ENCODE assay signal across 28 mouse cellular contexts in genomic region chr9:96603416-96603815, GRCm38 (mm10). TPM values are rescaled to one million over a fixed set of nuclear protein-coding genes. Genes with fewer than 3 reads are reported as not detected.
A peak's percentile ranks its signal among the peaks of the same experiment; 100 is the strongest.
DNase-seq lines count a peak whose midpoint lies in the region; TF ChIP-seq lines count a peak whose summit lies in the region.
"Had no signal": no experiment of that assay in that cellular context is flagged by ENCODE, and none has a peak within 500 bp of the region (broad histone marks: within the 10 kb centered on the region; RNA-seq: fewer than 3 reads in every experiment).

No protein-coding gene starts in this region.

- H3K79me2 ChIP-seq in CH12.LX (replicated peaks; ENCODE audit: control insufficient read depth, extremely low read depth, insufficient read depth, poor library complexity, severe bottlenecking): no peaks in the 10 kb centered on the region

- no peak for TF ChIP-seq CTCF in CH12.LX (conservative IDR thresholded peaks at IDR 0.05 in 1 of 2, IDR thresholded peaks at IDR 0.05 in 1 of 2; ENCODE audit: low read depth in 2 of 2, low read length in 2 of 2)

- peaks cover 16% of the 10 kb centered on the region for H3K9me3 ChIP-seq in CH12.LX (replicated peaks; ENCODE audit: low read length)
- H3K9me3 ChIP-seq: heart, embryonic 10.5 days had no signal

- no peak overlapping the region for H3K9ac ChIP-seq in CH12.LX (ENCODE audit: insufficient read depth, low read depth)
- H3K9ac ChIP-seq: embryonic facial prominence, embryonic 13.5 days; forebrain, embryonic 12.5 days; forebrain, embryonic 15.5 days; heart, embryonic 13.5 days; hindbrain, embryonic 14.5 days had no signal

- no peak for TF ChIP-seq EP300 in CH12.LX (IDR thresholded peaks at IDR 0.05; ENCODE audit: low read length)

- peaks cover 11 to 30% of the 10 kb centered on the region in 2 experiments for H3K36me3 ChIP-seq in CH12.LX (replicated peaks in 1 of 2; ENCODE audit: control insufficient read depth in 1 of 2, insufficient read depth in 1 of 2, low read length in 1 of 2)

- no peak for TF ChIP-seq POLR2A in CH12.LX (IDR thresholded peaks at IDR 0.05; ENCODE audit: low read depth, low read length)

- no peak overlapping the region for H3K4me2 ChIP-seq in CH12.LX (ENCODE audit: insufficient read depth, low read depth, poor library complexity, severe bottlenecking)
- H3K4me2 ChIP-seq: embryonic facial prominence, embryonic 13.5 days; forebrain, embryonic 12.5 days; forebrain, embryonic 15.5 days; heart, embryonic 13.5 days; hindbrain, embryonic 14.5 days had no signal

- TF ChIP-seq RAD21 in CH12.LX (IDR thresholded peaks at IDR 0.05; ENCODE audit: low read depth, low read length): no peak

- H3K4me3 ChIP-seq in CH12.LX (replicated peaks in 1 of 3; ENCODE audit: low read depth in 2 of 3, low read length in 2 of 3, poor library complexity in 1 of 3): no peak overlapping the region
- H3K4me3 ChIP-seq: embryonic facial prominence, embryonic 10.5 days; embryonic facial prominence, embryonic 13.5 days; erythroblast, embryonic 14.5 days; forebrain, embryonic 12.5 days; forebrain, embryonic 15.5 days; heart, adult 2 months; heart, embryonic 10.5 days; heart, embryonic 13.5 days had no signal

- in situ Hi-C loops in CH12.LX (cut with MboI; ENCODE audit: low pct_ligation_motif_present, low pct_unique_long_range_greater_than_20kb, low sequenced_read_pairs): no loop called here

- no peak overlapping the region for H3K27ac ChIP-seq in CH12.LX (ENCODE audit: insufficient read depth, low read depth)
- H3K27ac ChIP-seq: embryonic facial prominence, embryonic 10.5 days; embryonic facial prominence, embryonic 13.5 days; forebrain, embryonic 12.5 days; forebrain, embryonic 15.5 days; heart, adult 2 months; heart, embryonic 10.5 days; heart, embryonic 13.5 days; hindbrain, embryonic 14.5 days; hindbrain, postnatal 0 days had no signal

- peaks cover 3 to 13% of the 10 kb centered on the region in 2 experiments; a peak in 3 of 4 replicates for H3K4me1 ChIP-seq in CH12.LX (ENCODE audit: control insufficient read depth in 1 of 2, insufficient read depth in 2 of 2)
- H3K4me1 ChIP-seq: embryonic facial prominence, embryonic 10.5 days; embryonic facial prominence, embryonic 13.5 days; forebrain, embryonic 12.5 days; forebrain, embryonic 15.5 days; heart, embryonic 10.5 days; heart, embryonic 13.5 days had no signal

- no peaks in the 10 kb centered on the region for H3K27me3 ChIP-seq in CH12.LX (replicated peaks)
- H3K27me3 ChIP-seq: embryonic facial prominence, embryonic 13.5 days; forebrain, embryonic 12.5 days; forebrain, embryonic 15.5 days; heart, embryonic 13.5 days had no signal

- DNase-seq in CH12.LX (ENCODE audit: extremely low read depth): peak; percentile 11
- peak; percentile 60 for DNase-seq in ES-CJ7 (ENCODE audit: low read depth, low spot score)
- peak; percentile 61 for DNase-seq in ZHBTc4 (ENCODE audit: low read depth, low spot score)
- no peak for DNase-seq in left cerebral cortex, adult 11 months (ENCODE audit: low spot score)
- no peak for DNase-seq in MN1 (ENCODE audit: low spot score)
- DNase-seq in cerebellum, adult 11-12 months: no peak
- DNase-seq: adrenal gland, adult 8-10 months; adrenal gland, postnatal 25 days; B cell, adult 2 months; cerebellum, adult 2 months; cerebellum, adult 9-11 months; cerebellum, postnatal 25 days; embryo, embryonic 11 days; gastrocnemius, postnatal 10 days; gastrocnemius, postnatal 36 days; heart, adult 2 months; heart, postnatal 14 days; heart, postnatal 4 days; kidney, adult 18-20 months had no signal

- dilution Hi-C loops in CH12.LX (cut with MboI; ENCODE audit: extremely low pct_ligation_motif_present, extremely low pct_unique_long_range_greater_than_20kb, low sequenced_read_pairs): no loop called here

TF ChIP-seq in CH12.LX, 34 proteins besides CTCF, POLR2A, EP300 and RAD21:
- TF ChIP-seq POLR2AphosphoS2 (IDR thresholded peaks at IDR 0.05; ENCODE audit: low read depth, low read length) (no peak), JUN (IDR thresholded peaks at IDR 0.05; ENCODE audit: insufficient read depth, low read depth, low read length) (no peak), RCOR1 (conservative IDR thresholded peaks at IDR 0.05; ENCODE audit: low read depth, low read length) (no peak), NELFE (IDR thresholded peaks at IDR 0.05; ENCODE audit: low read depth, low read length) (no peak), MAZ (IDR thresholded peaks at IDR 0.05; ENCODE audit: low read depth, low read length) (no peak), TBP (conservative IDR thresholded peaks at IDR 0.05; ENCODE audit: low read depth, low read length) (no peak), NRF1 (IDR thresholded peaks at IDR 0.05; ENCODE audit: low read depth, low read length) (no peak), CHD2 (IDR thresholded peaks at IDR 0.05; ENCODE audit: low read length) (no peak), UBTF (IDR thresholded peaks at IDR 0.05; ENCODE audit: low read depth, low read length) (no peak), BHLHE40 (IDR thresholded peaks at IDR 0.05; ENCODE audit: low read depth, low read length) (no peak), MXI1 (IDR thresholded peaks at IDR 0.05; ENCODE audit: low read depth, low read length) (no peak), ZNF384 (IDR thresholded peaks at IDR 0.05; ENCODE audit: low read depth, low read length) (no peak), IRF4 (IDR thresholded peaks at IDR 0.05; ENCODE audit: low read depth, low read length) (no peak)

RNA-seq across cellular contexts. Expression of gene Rasa2, which starts 28.0 kb away (rescaled TPM):
- total RNA-seq in CH12.LX (2012; rRNA removed) (9.8 and 10.2 TPM in 2 replicates), CH12.LX (2014; rRNA removed) (8.9 and 9.7 TPM in 2 replicates)
- 8.7 and 9.8 TPM in 2 replicates for polyA plus RNA-seq in CH12.LX (2012; ENCODE audit: insufficient read length, low read depth)
- polyA plus RNA-seq: erythroblast, embryonic 14.5 days had no signal

Comparison
In these comparisons a context has a peak if more than half of its experiments do, and no peak if none do; other contexts are left out.
1. DNase-seq: peak in CH12.LX (single experiment), ES-CJ7 (single experiment) and ZHBTc4 (single experiment); none in left cerebral cortex, adult 11 months (single experiment), MN1 (single experiment) and cerebellum, adult 11-12 months (single experiment).